Mouse (Mus musculus) ES-CJ7 (cell line): ENCODE data around the gene Hsd17b14.
A peak's percentile ranks its signal among the peaks of the same experiment; 100 is the strongest.

Source experiments
- DNase-seq: peaks from one replicate; pipeline ENCODE4 v3.0.0; 2011; ENCODE audit warnings: low read depth, low spot score

Gene Hsd17b14

DNA sequence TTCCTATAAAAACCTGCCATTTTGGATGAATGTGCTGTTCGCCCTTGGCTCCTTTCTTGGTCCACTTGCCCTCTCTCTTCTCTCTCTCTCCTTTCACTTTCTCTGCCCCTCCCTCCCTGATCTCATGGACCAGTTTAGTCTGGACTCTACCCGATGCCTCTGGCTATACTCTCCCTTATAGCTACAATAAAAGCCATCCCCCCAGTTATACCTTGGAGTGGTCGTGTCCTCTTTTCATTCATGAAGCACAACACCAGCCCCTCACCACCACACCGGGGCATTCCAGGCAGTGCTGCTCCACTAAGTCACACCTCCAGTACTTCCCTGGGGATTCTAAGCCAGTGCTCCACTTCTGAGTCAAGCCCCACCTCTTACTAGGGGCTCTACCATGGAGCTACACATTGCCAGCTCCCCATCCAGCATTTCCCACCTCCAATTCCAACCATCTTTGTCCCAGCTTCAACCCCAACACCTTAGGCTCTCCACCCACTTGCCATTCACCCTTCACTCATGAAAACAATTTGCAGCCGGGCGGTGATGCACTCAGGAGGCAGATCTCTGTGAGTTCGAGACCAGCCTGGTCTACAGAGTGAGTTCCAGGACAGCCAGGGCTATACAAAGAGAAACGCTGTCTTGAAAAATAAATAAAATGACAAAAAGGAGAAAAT lies 12.6 kb downstream of the Hsd17b14 start:
- DNase-seq: peak; percentile 78

DNA sequence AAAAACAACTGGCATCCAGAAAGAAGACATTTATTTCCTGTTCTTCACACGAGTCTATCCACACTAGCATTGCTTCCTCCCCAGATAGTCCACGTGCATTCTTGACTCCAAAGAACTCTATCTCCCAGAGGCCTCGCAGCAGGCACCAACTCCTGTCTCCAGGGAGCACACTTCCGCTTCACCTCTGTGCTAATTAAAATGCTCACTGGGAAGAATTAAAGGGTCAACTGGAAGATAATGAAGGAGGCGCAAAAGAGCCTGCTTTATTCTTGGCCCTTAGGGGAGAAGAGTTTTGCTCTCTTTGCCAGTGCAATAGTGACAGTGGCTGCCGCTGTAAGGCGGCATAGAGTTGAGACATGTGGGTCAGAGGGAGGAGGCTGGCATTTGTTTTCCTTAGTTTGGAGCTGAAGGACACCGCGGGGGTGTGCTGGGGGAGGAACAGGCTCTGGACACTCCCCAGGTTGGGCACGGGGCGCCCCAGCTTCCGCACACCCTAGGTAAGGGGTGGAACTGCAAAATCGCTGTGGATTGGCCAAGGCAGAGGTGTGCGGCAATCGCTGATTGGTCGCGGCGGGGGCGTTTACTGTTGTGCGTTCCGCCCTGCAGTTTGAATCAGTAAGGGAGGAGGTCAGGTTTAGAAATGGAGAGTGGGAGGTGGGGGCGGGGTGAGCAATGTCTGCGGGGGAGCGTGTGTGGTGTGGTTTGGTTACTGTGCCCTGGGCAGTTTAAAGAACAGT lies 13.3 kb downstream of the Hsd17b14 start:
- DNase-seq: peak; percentile 97

DNA sequence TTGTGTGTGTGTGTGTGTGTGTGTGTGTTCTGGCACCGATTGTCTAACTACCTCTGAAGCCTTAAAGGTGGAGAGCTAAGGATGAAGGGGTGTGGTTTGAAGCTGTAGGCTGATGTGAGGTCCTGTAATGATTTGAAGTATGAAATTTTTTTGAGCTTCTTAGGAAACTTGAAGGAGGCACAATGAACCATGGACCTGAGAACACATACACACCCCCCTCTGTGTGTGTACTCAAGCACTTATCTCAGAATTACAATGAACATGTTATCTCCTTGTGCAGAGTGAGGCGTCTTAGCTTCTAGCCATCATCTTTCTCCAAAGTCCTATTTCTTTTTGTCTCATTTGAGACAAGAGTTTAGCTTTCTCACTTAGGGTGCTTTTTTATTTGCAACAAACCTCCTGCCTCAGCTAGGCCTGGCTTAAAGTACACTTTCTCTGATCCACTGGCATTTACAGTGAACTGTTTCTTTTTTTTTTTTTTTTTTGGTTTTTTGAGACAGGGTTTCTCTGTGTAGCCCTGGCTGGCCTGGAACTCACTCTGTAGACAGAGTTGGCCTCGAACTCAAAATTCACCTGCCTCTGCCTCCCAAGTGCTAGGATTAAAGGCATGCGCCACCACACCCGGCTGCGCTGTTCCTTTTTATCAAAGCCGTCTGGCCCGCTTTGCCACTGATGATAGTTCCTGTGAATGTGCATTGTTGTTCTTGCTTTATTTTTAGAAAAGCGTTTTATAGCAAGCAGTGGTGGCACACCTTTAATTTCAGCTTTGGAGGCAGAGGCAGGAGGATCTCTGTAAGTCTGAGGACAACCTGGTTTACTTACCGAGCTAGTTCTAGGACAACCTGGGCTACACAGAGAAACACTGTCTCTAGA lies 14.1 kb downstream of the Hsd17b14 start:
- peak; percentile 62 for DNase-seq

DNA sequence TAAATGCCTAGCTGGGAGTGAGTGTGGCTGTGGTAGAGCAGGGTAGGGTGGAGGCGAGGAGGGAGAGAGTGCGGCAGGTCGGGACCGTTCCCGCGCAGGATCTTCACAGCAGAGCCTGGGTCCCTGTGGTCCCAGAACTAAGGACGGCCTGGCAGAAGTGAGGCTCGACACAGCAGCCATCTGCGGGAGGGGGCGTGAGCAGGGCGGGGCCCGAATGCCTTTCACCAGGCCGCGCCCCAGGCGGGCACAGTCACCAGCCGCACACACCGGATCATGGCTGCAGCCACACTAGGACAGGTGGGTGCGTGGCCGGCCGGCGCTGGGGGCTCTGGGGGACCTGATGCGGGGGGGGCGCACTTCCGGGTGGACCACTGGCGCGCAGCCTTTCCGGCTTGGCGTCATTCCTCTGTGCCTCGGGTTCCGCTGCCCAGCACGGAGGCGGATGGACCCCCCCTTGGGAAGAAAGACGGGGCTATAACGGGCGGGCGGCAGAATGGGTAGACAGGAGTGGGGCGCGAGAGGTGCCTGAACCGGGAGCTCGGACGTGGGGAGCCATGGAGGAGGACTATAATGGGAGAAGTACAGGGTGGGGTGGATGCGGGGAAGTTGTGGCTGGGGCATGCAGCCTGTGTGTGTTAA lies 15.5 kb downstream of the Hsd17b14 start, which contains the start of gene Bcat2:
Gene Bcat2, plus strand, starts transcription at position 51 of the 639 bp plus-strand sequence.
- peak; percentile 85 for DNase-seq

DNA sequence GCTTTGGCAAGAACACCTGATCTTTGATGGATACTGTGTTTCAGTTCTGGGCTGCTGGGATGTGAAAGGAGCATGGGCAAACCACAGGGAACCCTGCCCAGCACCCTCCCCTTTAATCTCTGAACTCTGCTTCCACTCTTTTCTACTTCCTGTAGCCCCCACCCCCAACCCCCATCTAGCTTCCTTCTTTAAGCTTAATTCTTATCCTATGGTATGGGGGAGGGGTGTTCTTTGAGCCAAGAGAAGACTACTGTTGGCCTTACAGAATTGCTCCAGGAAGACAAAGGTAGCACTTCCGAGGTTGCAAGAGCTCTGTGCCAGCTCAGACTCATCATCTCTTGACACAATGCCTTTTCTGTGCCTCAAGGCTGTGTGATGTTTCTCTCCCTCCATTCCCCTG lies 17.3 kb downstream of the Hsd17b14 start:
- DNase-seq: peak; percentile 58

DNA sequence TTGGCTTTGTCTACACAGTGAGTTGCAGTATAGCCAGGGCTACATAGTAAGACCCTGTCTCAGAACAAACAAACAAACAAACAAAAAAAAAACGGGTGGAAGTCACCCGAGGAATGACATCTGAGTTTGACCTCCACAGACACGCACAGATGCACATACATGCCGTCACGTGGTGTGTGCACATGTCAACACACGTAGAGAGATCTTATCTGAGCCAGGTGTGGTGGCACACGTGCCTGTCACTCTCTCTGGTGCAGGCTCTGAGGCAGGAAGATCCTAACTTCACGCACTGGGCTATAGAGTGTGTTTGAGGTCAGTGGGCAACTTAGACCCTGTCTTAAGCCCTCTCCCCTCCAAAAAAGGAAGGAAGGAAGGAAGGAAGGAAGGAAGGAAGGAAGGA lies 19.3 kb downstream of the Hsd17b14 start:
- DNase-seq: no peak

DNA sequence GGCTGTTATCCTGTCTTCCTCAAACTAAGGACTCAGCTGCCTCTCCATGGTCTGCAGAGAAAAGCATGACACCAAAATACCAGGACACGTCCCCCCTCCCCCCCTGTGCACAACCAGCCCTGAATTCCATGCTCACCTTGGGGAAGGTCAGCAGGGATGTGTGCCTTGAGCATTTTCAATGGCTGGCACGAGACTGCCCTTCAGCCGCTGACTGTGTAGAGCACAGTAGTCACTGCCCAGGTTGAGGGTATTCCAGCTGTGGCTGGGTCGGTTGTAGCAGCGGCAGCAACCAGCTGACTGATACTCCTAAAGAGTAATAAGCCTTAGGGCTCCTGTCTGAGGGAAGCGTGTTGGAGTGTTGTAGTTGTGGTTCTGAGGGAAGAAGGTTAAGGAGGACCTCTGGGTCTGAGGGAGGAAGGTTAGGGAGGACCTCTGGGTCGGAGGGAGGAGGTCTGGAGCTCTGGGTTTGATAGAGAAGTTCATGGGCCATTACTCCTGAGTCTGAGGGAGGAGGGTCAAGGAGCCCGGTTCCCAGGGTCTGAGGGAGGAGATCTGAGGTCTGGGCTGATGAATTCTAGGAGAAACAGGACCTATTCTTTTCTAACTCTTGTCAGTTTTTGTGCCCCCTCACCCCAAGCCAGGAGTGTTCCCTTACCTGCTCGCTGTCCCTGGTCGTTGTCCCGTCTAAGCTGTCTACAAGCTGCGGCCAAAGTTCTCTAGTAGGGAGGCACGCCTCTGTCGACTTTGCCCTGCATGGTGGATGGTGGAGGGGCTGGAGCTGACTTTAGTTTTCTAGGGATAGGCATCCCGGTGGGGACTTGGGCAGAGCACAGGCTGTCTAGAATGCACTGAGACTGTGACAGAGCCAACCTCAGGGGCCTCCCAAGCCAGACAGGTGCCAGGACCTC lies 20.0 kb downstream of the Hsd17b14 start:
- DNase-seq: no peak

DNA sequence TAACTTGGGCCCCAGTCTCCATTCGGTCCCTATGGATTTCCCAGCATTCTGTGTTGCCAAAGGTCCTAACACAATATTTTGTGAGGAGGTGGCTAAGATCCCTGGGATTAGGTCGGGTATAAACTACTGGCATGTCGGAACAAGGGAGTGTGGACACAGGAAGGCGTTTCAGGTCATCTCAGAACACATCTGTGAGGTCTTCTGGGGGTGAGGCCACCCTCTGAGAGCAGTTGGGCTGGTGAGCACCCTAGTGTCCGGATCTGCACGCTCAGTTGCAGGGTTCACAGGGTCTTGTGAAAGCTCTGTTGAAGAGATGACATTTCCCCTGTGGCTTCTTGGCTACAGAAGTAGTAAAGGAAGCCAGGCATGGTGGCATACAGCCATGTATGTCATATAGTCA lies 31.2 kb downstream of the Hsd17b14 start:
- DNase-seq: no peak

DNA sequence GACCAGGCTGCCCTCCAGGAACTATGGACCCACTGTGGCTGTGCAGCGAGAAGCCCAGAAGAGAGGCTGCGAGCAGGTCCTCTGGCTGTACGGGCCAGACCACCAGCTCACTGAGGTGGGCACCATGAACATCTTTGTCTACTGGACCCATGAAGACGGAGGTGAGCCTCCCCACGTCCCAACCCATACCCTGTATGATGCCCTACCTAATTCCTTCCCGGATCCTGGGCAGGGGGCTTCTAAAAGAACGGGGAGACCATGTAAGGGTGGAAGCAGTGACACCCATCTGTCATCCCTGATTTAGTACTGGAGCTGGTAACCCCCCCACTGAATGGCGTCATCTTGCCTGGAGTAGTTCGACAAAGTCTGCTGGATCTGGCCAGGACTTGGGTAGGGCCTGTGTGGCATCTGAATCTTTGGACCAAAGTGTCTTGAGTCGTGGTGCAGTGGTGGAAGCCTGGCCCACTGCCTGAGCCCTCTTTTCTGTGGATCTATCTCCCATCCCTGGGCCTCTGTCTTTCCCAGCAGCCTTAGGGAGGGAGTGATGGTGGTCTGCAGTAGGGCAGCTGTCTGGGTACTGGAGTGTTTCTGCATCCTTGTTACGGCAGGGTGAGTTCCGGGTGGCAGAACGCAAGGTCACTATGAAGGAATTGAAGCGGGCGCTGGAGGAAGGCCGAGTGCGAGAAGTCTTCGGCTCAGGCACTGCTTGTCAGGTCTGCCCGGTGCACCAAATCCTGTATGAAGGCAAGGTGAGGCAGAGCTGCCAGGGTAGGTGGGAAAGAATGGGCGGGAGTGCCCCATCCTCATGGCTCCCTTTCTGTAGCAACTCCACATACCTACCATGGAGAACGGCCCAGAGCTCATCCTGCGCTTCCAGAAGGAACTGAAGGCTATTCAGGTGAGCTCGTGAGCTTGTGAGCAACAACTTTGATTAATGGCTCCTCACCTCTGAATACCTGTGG lies 33.2 kb downstream of the Hsd17b14 start:
- no peak for DNase-seq

DNA sequence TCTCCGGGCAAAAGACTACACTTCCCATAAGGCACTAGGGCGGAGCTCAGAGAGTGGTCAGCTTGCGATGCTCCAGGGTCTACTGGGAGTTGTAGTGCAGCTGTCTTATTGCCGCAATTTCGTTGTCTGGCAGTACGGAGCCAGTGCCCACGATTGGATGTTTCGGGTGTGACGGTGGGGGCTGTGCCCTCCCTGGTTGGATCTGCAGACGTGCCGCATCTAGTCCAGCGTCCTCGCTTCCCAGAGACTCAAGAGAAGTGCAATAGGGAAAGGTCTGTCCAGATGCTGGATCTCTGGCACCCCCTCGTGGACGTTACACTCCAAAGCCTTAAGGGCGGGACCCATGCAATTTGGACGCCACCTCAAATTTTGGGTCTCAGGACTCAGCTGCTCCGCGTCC lies 34.5 kb downstream of the Hsd17b14 start:
- DNase-seq: peak; percentile 96

DNA sequence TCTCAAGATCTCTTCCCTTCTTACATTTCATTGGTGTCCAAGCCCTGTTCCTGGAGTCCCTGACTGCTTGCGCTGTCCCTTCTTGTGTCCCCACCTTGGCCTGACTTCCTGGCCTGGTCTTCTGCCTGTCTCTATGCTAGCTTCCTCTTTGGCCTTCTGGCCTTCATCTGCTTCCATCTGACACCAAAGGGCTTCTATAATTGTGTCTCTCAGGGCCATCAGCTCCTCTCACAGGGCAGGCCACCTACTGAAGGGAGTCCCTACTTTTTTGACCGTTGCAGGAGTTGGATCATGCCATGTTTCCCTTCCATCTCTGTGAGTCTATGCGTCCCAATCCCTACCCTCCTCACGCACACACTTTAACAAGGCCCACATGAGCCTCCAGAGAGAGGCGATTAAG lies 35.2 kb downstream of the Hsd17b14 start:
- no peak for DNase-seq

DNA sequence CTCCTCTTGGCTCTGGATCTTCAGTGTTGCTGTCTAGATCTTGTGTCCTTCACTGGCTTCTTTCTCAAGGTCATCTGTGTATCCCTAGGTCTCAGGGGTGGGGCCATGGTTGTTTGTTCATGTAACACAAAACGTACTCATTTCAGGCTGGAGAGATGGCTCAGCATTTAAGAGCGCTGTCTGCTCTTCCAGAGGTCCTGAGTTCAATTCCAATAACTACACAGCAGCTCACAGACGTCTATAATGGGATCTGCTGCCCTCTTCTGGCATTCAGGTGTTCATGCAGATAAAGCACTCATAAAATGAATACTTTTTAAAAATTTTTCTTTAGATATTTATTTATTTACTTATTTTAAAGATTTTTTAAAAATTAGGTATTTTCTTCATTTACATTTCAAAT lies 36.2 kb downstream of the Hsd17b14 start:
- DNase-seq: peak; percentile 43

DNA sequence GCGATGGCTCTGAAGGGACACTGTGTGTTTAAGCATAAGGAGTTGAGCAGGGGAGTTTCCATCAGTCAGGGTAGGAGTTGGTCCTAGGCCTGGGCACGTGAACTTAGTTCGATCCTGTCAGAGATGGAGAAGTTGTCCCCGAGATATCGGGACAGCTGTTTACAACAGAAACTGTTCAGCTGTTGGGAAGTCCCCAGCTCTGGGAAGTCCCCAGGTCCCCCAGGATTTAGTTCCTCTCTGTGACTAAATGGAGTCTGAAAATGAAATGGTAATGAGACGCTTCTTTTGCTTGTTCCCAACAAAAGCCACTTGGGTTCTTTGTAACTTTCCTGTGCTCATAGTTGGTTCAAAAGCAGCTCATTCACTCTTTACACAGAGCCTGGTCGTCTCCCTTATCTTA lies 37.2 kb downstream of the Hsd17b14 start:
- DNase-seq: no peak

DNA sequence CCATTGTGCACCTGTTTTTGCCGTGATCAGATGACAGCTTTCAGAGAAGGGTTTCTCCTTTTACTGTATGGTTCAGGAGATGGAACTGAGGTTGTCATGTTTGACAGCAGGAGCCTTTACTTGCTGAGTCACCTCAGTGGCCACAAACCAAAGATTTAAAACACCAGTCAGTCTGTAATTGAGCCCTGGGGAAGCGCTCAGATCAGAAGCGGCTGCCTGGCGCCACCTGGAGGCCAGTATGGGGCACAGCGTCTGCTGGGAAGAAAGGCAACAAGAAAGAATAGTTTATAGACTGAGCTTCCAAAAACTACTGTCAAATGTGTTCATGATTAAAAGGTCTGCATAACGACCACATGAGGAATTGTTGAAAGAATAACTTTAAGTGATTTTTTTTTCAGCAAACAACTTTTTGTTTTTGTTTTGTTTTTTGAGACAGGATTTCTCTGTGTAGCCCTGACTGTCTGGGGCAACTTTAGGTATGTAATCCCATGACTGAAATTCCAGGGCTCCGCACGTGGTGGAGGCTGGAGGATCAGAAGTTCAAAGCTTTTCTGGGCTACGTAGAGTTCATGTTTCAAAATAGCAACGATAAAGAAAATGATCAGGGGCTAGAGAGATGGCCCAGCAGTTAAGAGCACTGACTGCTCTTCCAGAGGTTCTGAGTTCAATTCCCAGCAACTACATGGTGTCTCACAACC lies 38.6 kb downstream of the Hsd17b14 start:
- peak; percentile 79 for DNase-seq

DNA sequence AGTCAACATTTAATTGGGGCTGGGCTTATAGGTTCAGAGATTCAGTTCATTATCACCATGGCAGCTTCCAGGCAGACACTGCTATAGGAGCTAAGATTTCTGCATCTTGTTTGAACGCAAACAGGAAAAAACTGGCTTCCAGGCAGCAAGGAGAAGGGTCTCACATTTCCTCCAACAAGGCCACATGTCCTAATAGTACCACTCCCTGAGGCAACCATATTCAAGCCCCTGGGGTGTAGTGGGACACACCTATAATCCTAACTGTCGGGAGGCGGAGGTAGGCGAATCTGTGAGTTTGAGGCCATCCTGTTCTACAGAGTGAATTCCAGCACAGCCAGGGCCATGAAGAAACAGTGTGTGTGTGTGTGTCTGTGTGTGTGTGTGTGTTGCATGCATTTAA lies 40.5 kb downstream of the Hsd17b14 start:
- peak; percentile 83 for DNase-seq

DNA sequence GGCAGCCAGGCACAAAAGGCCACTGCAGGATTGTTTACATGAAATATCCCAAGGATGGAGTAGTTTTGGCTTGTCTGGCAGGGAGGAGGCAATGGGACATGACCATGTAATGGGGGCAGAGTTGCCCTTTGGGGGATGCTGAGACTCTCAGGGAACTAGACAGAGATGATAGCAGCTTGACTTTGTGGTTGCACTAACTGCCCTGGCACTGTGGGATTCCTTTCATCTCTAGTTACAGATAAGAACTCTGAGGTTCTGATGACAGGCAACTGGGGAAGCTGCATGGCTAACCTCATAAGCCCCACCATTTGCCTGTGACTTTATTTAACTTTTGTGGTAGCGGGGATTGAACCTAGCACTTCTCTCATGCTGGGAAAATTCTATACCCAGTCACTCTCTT lies 41.4 kb downstream of the Hsd17b14 start:
- no peak for DNase-seq

DNA sequence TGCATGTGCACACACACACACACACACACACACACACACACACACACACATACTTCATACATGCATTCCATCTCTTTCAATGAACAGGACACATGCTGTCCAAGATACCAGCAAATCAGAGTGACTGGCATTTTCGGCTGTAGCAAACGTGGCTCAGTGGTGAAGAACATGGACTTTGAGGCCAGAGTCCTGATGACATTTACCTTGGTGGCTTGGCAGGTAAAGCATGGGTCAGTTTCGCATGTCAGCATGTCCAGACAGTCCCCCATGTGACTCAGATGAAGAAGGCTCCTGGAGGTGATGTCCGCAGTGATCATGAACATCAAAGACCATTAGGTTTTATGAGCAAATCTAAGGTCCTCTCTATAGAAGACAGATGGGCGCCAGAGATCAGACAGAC lies 42.3 kb downstream of the Hsd17b14 start:
- DNase-seq: no peak

DNA sequence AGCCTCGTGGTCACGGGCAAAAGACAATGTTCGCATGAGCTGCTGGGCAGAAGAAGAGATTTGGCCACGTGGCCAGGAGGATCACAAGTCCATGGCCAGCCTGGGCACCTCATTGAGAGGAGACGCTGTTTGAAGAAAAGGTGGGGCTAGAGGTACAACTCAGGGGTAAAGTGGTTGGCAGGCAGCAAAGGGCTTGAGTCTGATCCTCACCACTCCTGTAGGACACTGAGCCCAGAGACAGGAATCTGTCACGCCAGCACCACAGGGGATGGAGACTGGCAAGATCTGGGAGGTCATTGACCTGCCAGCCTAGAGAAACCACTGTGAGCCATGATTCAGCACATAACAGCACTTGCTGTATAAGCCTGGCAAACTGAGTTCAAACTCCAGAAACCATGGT lies 42.8 kb downstream of the Hsd17b14 start:
- no peak for DNase-seq
